Mouse (Mus musculus): Measurements from ENCODE around the gene Rere. TPM values are rescaled to one million over a fixed set of nuclear protein-coding genes. Genes with fewer than 3 reads are reported as not detected.
"Not testable (repeated sequence)": the region's sequence is repeated elsewhere in the genome, so short reads cannot be mapped to it uniquely, and the experiment has no call there.

Gene Rere
- polyA plus RNA-seq, 1 experiment = 26.2 TPM

GRCm38 (mm10) chr4:150275531-150275930, 5.9 kb upstream of the Rere start:
- Histone ChIP-seq H3K4me3 (ENCODE audit: control insufficient read depth, low read depth, low read length) (no peak overlapping the region), H3K4me1 (ENCODE audit: control insufficient read depth, insufficient read depth, low read length) (no peaks in the 10 kb centered on the region; the same call in 1 of the 2 replicates), H3K27ac (ENCODE audit: control insufficient read depth, insufficient read depth, low read depth, low read length) (no peak overlapping the region), H3K36me3 (ENCODE audit: control insufficient read depth, insufficient read depth, low read length) (no peaks in the 10 kb centered on the region), H3K27me3 (ENCODE audit: control insufficient read depth, insufficient read depth, low read length) (no peaks in the 10 kb centered on the region)
- no peak for TF ChIP-seq POLR2A (IDR thresholded peaks at IDR 0.05; ENCODE audit: control insufficient read depth, low read depth, low read length)
- no peak for TF ChIP-seq CTCF (IDR thresholded peaks at IDR 0.05; ENCODE audit: control insufficient read depth, insufficient read depth, insufficient replicate concordance, low read depth, low read length)

- not testable (repeated sequence) for H3K27me3 ChIP-seq (ENCODE audit: control insufficient read depth, insufficient read depth, low read length); H3K4me3 ChIP-seq (ENCODE audit: control insufficient read depth, low read depth, low read length); H3K4me1 ChIP-seq (ENCODE audit: control insufficient read depth, insufficient read depth, low read length); H3K36me3 ChIP-seq (ENCODE audit: control insufficient read depth, insufficient read depth, low read length); H3K27ac ChIP-seq (ENCODE audit: control insufficient read depth, insufficient read depth, low read depth, low read length)
Measured at GRCm38 (mm10) chr4:150279336-150279735, 2.1 kb upstream of the Rere start.

GRCm38 (mm10) chr4:150280002-150280401, 1.4 kb upstream of the Rere start:
- no peak overlapping the region for H3K27ac ChIP-seq (ENCODE audit: control insufficient read depth, insufficient read depth, low read depth, low read length)
- H3K4me1 ChIP-seq (ENCODE audit: control insufficient read depth, insufficient read depth, low read length) = peaks cover 8% of the 10 kb centered on the region
- no peak for TF ChIP-seq POLR2A (IDR thresholded peaks at IDR 0.05; ENCODE audit: control insufficient read depth, low read depth, low read length)
- TF ChIP-seq CTCF (IDR thresholded peaks at IDR 0.05; ENCODE audit: control insufficient read depth, insufficient read depth, insufficient replicate concordance, low read depth, low read length) = no peak
- H3K4me3 ChIP-seq (ENCODE audit: control insufficient read depth, low read depth, low read length) = no peak overlapping the region
- H3K27me3 ChIP-seq (ENCODE audit: control insufficient read depth, insufficient read depth, low read length) = no peaks in the 10 kb centered on the region
- H3K36me3 ChIP-seq (ENCODE audit: control insufficient read depth, insufficient read depth, low read length) = no peaks in the 10 kb centered on the region

GRCm38 (mm10) chr4:150280459-150280858, 987 bp upstream of the Rere start:
- TF ChIP-seq POLR2A (IDR thresholded peaks at IDR 0.05; ENCODE audit: control insufficient read depth, low read depth, low read length) (no peak), CTCF (IDR thresholded peaks at IDR 0.05; ENCODE audit: control insufficient read depth, insufficient read depth, insufficient replicate concordance, low read depth, low read length) (no peak)
- H3K27me3 ChIP-seq (ENCODE audit: control insufficient read depth, insufficient read depth, low read length) = no peaks in the 10 kb centered on the region
- H3K27ac ChIP-seq (ENCODE audit: control insufficient read depth, insufficient read depth, low read depth, low read length) = no peak overlapping the region
- no peaks in the 10 kb centered on the region for H3K36me3 ChIP-seq (ENCODE audit: control insufficient read depth, insufficient read depth, low read length)
- H3K4me1 ChIP-seq (ENCODE audit: control insufficient read depth, insufficient read depth, low read length) = peaks cover 8% of the 10 kb centered on the region
- no peak overlapping the region for H3K4me3 ChIP-seq (ENCODE audit: control insufficient read depth, low read depth, low read length)

- H3K27me3 ChIP-seq (ENCODE audit: control insufficient read depth, insufficient read depth, low read length) = no peaks in the 10 kb centered on the region
- TF ChIP-seq CTCF (IDR thresholded peaks at IDR 0.05; ENCODE audit: control insufficient read depth, insufficient read depth, insufficient replicate concordance, low read depth, low read length) = no peak
- no peak for TF ChIP-seq POLR2A (IDR thresholded peaks at IDR 0.05; ENCODE audit: control insufficient read depth, low read depth, low read length)
- peak overlapping the region; percentile 87 for H3K4me3 ChIP-seq (ENCODE audit: control insufficient read depth, low read depth, low read length)
- peaks cover 8% of the 10 kb centered on the region for H3K4me1 ChIP-seq (ENCODE audit: control insufficient read depth, insufficient read depth, low read length)
- peak overlapping the region; percentile 81 for H3K27ac ChIP-seq (ENCODE audit: control insufficient read depth, insufficient read depth, low read depth, low read length)
- no peaks in the 10 kb centered on the region for H3K36me3 ChIP-seq (ENCODE audit: control insufficient read depth, insufficient read depth, low read length)
Measured at GRCm38 (mm10) chr4:150281891-150282630, 615 bp downstream of the Rere start.

GRCm38 (mm10) chr4:150282631-150283334, 1.3 kb downstream of the Rere start:
- no peak overlapping the region for H3K4me3 ChIP-seq (ENCODE audit: control insufficient read depth, low read depth, low read length)
- no peaks in the 10 kb centered on the region for H3K36me3 ChIP-seq (ENCODE audit: control insufficient read depth, insufficient read depth, low read length)
- peak overlapping the region; percentile 18; the same call in 1 of the 2 replicates for H3K27ac ChIP-seq (ENCODE audit: control insufficient read depth, insufficient read depth, low read depth, low read length)
- H3K4me1 ChIP-seq (ENCODE audit: control insufficient read depth, insufficient read depth, low read length) = peaks cover 8% of the 10 kb centered on the region
- H3K27me3 ChIP-seq (ENCODE audit: control insufficient read depth, insufficient read depth, low read length) = no peaks in the 10 kb centered on the region
- no peak for TF ChIP-seq POLR2A (IDR thresholded peaks at IDR 0.05; ENCODE audit: control insufficient read depth, low read depth, low read length)
- TF ChIP-seq CTCF (IDR thresholded peaks at IDR 0.05; ENCODE audit: control insufficient read depth, insufficient read depth, insufficient replicate concordance, low read depth, low read length) = no peak

- Histone ChIP-seq H3K36me3 (ENCODE audit: control insufficient read depth, insufficient read depth, low read length) (no peaks in the 10 kb centered on the region), H3K27ac (ENCODE audit: control insufficient read depth, insufficient read depth, low read depth, low read length) (peak overlapping the region; percentile 18; the same call in 1 of the 2 replicates), H3K4me3 (ENCODE audit: control insufficient read depth, low read depth, low read length) (no peak overlapping the region), H3K27me3 (ENCODE audit: control insufficient read depth, insufficient read depth, low read length) (no peaks in the 10 kb centered on the region), H3K4me1 (ENCODE audit: control insufficient read depth, insufficient read depth, low read length) (peaks cover 8% of the 10 kb centered on the region)
- no peak for TF ChIP-seq CTCF (IDR thresholded peaks at IDR 0.05; ENCODE audit: control insufficient read depth, insufficient read depth, insufficient replicate concordance, low read depth, low read length)
- no peak for TF ChIP-seq POLR2A (IDR thresholded peaks at IDR 0.05; ENCODE audit: control insufficient read depth, low read depth, low read length)
Measured at GRCm38 (mm10) chr4:150283335-150283638, 1.8 kb downstream of the Rere start.
